Mouse (Mus musculus) urinary bladder, postnatal 25 days (tissue): ENCODE measurements around the gene Arfgap3.
"Not testable (repeated sequence)": the region's sequence is repeated elsewhere in the genome, so short reads cannot be mapped to it uniquely, and the experiment has no call there.

ENCODE experiments used
- DNase-seq: peaks from one replicate; pipeline ENCODE4 v3.0.0; 2022; ENCODE audit warnings: low spot score

Arfgap3 gene

GRCm38 (mm10) chr15:83293706-83294645 lies 56.1 kb downstream of the Arfgap3 start:
- no peak for DNase-seq

- no peak for DNase-seq
Observed at GRCm38 (mm10) chr15:83293144-83293543, 56.9 kb downstream of the Arfgap3 start.

GRCm38 (mm10) chr15:83292261-83293056 lies 57.6 kb downstream of the Arfgap3 start:
- peak; percentile 35 for DNase-seq

GRCm38 (mm10) chr15:83290899-83291298 lies 59.1 kb downstream of the Arfgap3 start:
- no peak for DNase-seq

GRCm38 (mm10) chr15:83284828-83285227 lies 65.2 kb downstream of the Arfgap3 start:
- no peak for DNase-seq

- no peak for DNase-seq
Observed at GRCm38 (mm10) chr15:83282397-83282796, 67.7 kb downstream of the Arfgap3 start.

GRCm38 (mm10) chr15:83281303-83281702 lies 68.7 kb downstream of the Arfgap3 start:
- DNase-seq: no peak

GRCm38 (mm10) chr15:83278579-83278978 lies 71.5 kb downstream of the Arfgap3 start:
- DNase-seq: no peak

- DNase-seq: no peak
Observed at GRCm38 (mm10) chr15:83277451-83277850, 72.6 kb downstream of the Arfgap3 start.

- not testable (repeated sequence) for DNase-seq
Observed at GRCm38 (mm10) chr15:83274237-83274636, 75.8 kb downstream of the Arfgap3 start.

GRCm38 (mm10) chr15:83273017-83273416 lies 77.0 kb downstream of the Arfgap3 start:
- no peak for DNase-seq

GRCm38 (mm10) chr15:83271221-83271620 lies 78.8 kb downstream of the Arfgap3 start:
- not testable (repeated sequence) for DNase-seq

- DNase-seq: not testable (repeated sequence)
Observed at GRCm38 (mm10) chr15:83269985-83270384, 80.1 kb downstream of the Arfgap3 start.

GRCm38 (mm10) chr15:83268428-83268827 lies 81.6 kb downstream of the Arfgap3 start:
- DNase-seq: not testable (repeated sequence)

GRCm38 (mm10) chr15:83265269-83265668 lies 84.8 kb downstream of the Arfgap3 start:
- no peak for DNase-seq

- DNase-seq: no peak
Observed at GRCm38 (mm10) chr15:83263405-83263804, 86.6 kb downstream of the Arfgap3 start.

- DNase-seq: no peak
Observed at GRCm38 (mm10) chr15:83257906-83258305, 92.1 kb downstream of the Arfgap3 start.

GRCm38 (mm10) chr15:83256491-83256890 lies 93.6 kb downstream of the Arfgap3 start:
- DNase-seq: no peak

- no peak for DNase-seq
Observed at GRCm38 (mm10) chr15:83255944-83256343, 94.1 kb downstream of the Arfgap3 start.

- DNase-seq: no peak
Observed at GRCm38 (mm10) chr15:83255191-83255782, 94.8 kb downstream of the Arfgap3 start.

GRCm38 (mm10) chr15:83254372-83255070 lies 95.5 kb downstream of the Arfgap3 start:
- DNase-seq: no peak

GRCm38 (mm10) chr15:83252060-83252459 lies 98.0 kb downstream of the Arfgap3 start:
- DNase-seq: peak; percentile 26
